ENCODE assay signal across 10 mouse cellular contexts in the genomic region with DNA sequence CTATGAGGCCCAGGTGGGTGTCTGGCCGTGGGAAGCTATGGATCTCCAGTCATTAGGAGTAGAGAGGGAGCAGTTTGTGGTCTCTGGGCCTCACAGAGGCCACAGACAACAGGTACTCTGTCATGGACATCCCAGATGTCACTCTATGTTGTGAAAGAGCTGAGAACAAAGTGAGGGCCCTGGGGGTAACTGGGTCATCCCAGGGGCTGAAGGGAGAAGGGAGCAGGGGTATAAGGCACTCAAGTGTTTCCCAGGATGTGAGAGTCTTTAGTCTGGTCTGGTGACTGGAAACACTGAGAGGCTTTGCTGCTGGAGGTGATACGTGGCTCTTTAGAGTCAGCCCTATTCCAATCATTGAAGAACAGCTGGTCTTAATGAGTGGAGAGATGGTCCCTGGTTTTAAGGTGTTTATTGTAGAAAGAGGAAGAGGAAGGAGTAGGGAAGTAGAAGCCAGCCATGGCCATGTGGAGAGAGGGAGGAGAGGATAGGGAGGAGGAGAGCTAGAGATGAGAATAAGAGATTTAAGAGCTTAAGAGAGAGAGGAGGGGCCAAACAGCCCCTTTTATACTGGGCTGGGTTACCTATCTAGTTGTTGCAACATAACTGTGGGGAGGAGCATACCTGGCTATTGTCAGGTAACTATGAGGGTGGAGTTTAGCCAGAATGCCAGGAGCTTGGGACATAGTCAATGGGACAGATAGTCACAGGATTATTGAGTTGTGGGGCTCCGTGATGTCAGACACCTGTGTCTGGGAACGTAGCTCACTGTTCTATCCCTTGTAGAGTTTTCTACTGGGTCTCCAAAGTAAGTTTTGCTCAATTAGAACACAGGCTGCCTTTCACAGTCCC. TPM values are rescaled to one million over a fixed set of nuclear protein-coding genes. Genes with fewer than 3 reads are reported as not detected.
DNase-seq lines count a peak whose midpoint lies in the region; ATAC-seq lines count a peak whose summit lies in the region.
"Not testable (repeated sequence)": the region's sequence is repeated elsewhere in the genome, so short reads cannot be mapped to it uniquely, and the experiment has no call there.
"Had no signal": no experiment of that assay in that cellular context is flagged by ENCODE, and none has a peak within 500 bp of the region (broad histone marks: within the 10 kb centered on the region; RNA-seq: fewer than 3 reads in every experiment).

No protein-coding gene starts in this region.

- not testable (repeated sequence) for H3K4me1 ChIP-seq in hindbrain, embryonic 14.5 days (replicated peaks; ENCODE audit: control insufficient read depth, insufficient read depth, low read length); lung, embryonic 16.5 days (replicated peaks; ENCODE audit: control insufficient read depth, insufficient read depth, low read length)

- not testable (repeated sequence) for H3K27me3 ChIP-seq in hindbrain, embryonic 14.5 days (ENCODE audit: control insufficient read depth, insufficient read depth, low read length); lung, embryonic 16.5 days (ENCODE audit: control insufficient read depth, insufficient read depth, low read depth, low read length)

- not testable (repeated sequence) for H3K4me3 ChIP-seq in hindbrain, embryonic 14.5 days (replicated peaks; ENCODE audit: low read length); lung, embryonic 16.5 days (ENCODE audit: low read length)

- H3K36me3 ChIP-seq in hindbrain, embryonic 14.5 days (replicated peaks; ENCODE audit: control insufficient read depth, insufficient read depth); lung, embryonic 16.5 days (ENCODE audit: control insufficient read depth, insufficient read depth, low read length): not testable (repeated sequence)

- H3K27ac ChIP-seq in hindbrain, embryonic 14.5 days; lung, embryonic 16.5 days (ENCODE audit: low read length): not testable (repeated sequence)

- peak; percentile 35; the same call in 1 of the 2 replicates for ATAC-seq in granulocyte monocyte progenitor cell, adult 5-6 weeks (replicated peaks; ENCODE audit: poor library complexity, severe bottlenecking)
- ATAC-seq in hindbrain, embryonic 14.5 days (ENCODE audit: low FRiP score): peak; percentile 84
- peak; percentile 56 for ATAC-seq in lung, embryonic 16.5 days (ENCODE audit: low read depth)
- 0 out of 2 replicates have a peak, but pooled peaks have one; percentile 19 for ATAC-seq in neutrophil, adult 5-6 weeks (ENCODE audit: extremely low read depth, insufficient number of reproducible peaks, low FRiP score, poor library complexity, severe bottlenecking)

- peak; percentile 4 for DNase-seq in NIH3T3 (ENCODE audit: low read depth)
- peak; percentile 9 for DNase-seq in embryo, embryonic 9.5 days (ENCODE audit: extremely low spot score)
- DNase-seq in hindbrain, embryonic 14.5 days (ENCODE audit: low spot score): peak; percentile 21
- DNase-seq in layer of hippocampus, adult 18-20 months (ENCODE audit: low spot score in 2 of 2): peak; percentile 5 to 6
- peak; percentile 13 for DNase-seq in thymus, postnatal 4 days

- H3K9ac ChIP-seq in hindbrain, embryonic 14.5 days; lung, embryonic 16.5 days (ENCODE audit: low read length): not testable (repeated sequence)

- H3K9me3 ChIP-seq in hindbrain, embryonic 14.5 days (ENCODE audit: control insufficient read depth, low read length): peaks cover 15% of the 10 kb centered on the region
- not testable (repeated sequence) for H3K9me3 ChIP-seq in lung, embryonic 16.5 days (ENCODE audit: control insufficient read depth, low read length)

- not testable (repeated sequence) for H3K4me2 ChIP-seq in hindbrain, embryonic 14.5 days (replicated peaks); lung, embryonic 16.5 days (ENCODE audit: low read depth, low read length)

- WGBS in hindbrain, embryonic 14.5 days: 65% methylated on average over 3 of the region's 4 CpGs
- 55% methylated on average over 3 of the region's 4 CpGs for WGBS in lung, embryonic 16.5 days

RNA-seq across cellular contexts. Expression of gene Zfp600, which starts 17.0 kb away (rescaled TPM):
- total RNA-seq in granulocyte monocyte progenitor cell, adult 5-6 weeks (2014; fragmentation: Nextera tagmentation): not detected in 2 replicates
- 0.04 TPM in 1 of 2 replicates, not detected in the other for total RNA-seq in granulocyte monocyte progenitor cell, adult 5-6 weeks (2017)
- not detected in 2 replicates for polyA plus RNA-seq in hindbrain, embryonic 14.5 days (2014; fragmentation: Nextera tagmentation; extraction: Ambion mirVana)
- total RNA-seq in layer of hippocampus, adult 18-20 months (2021): not detected
- not detected in 2 replicates for polyA plus RNA-seq in lung, embryonic 16.5 days (2015; fragmentation: Nextera tagmentation; extraction: Ambion mirVana)
- total RNA-seq in neutrophil, adult 5-6 weeks (2017): 0.61 and 1.0 TPM in 2 replicates
- total RNA-seq: layer of hippocampus, postnatal 25 days; megakaryocyte-erythroid progenitor cell, adult 5-6 weeks had no signal

Comparison
In these comparisons a context has a peak if more than half of its experiments do, and no peak if none do; other contexts are left out.
1. ATAC-seq: peak in every context shown above with its lines; median percentile 84 in hindbrain, embryonic 14.5 days; 56 in lung, embryonic 16.5 days; 35 in granulocyte monocyte progenitor cell, adult 5-6 weeks; 19 in neutrophil, adult 5-6 weeks.